Mouse (Mus musculus) cortical plate, adult 2 months (tissue): ENCODE data around the gene Tmem98.

Experiments
- CTCF ChIP-seq: fragments of 200-500 bp; IDR thresholded peaks from 2 replicates; pipeline ENCODE4 v1.5.1; 2011; ENCODE audit warnings: mild to moderate bottlenecking, control low read depth, low read length; ENCODE audit not compliant: insufficient read depth; ENCODE audit errors: extremely low read depth
- POLR2A ChIP-seq: fragments of 200-500 bp; IDR thresholded peaks from 2 replicates; pipeline ENCODE4 v1.6.1; 2011; ENCODE audit warnings: mild to moderate bottlenecking, low read length, control low read depth; ENCODE audit not compliant: insufficient read depth; ENCODE audit errors: extremely low read depth

GRCm38 (mm10) chr11:80808551-80809070, 1.4 kb upstream of the Tmem98 start:
- TF ChIP-seq POLR2A (no peak), CTCF (no peak)
